Mouse (Mus musculus): ENCODE measurements around the gene Btbd8. TPM values are rescaled to one million over a fixed set of nuclear protein-coding genes. Genes with fewer than 3 reads are reported as not detected.

The Btbd8 gene
- total RNA-seq, 2 experiments from 2014 or later: 157 to 161 TPM

Other genes with a start within 250 kb of the Btbd8 start
- 1 to 10 TPM; 7.8 to 9.9 TPM for gene Tgfbr3, start 148.4 kb upstream of the Btbd8 start, total RNA-seq (2021)
- gene Brdt, start 106.8 kb upstream of the Btbd8 start, total RNA-seq (2021): 10 to 100 TPM; 14.0 to 15.1 TPM
- gene Ephx4, start 35.3 kb upstream of the Btbd8 start, total RNA-seq (2021): 10 to 100 TPM; 85.5 to 86.1 TPM
- gene Lpcat2b, start 6.4 kb upstream of the Btbd8 start, total RNA-seq (2021): under 1 TPM; 0.18 to 0.32 TPM
- under 1 TPM; 0.37 to 0.69 TPM for gene Gm42669, start 69.6 kb downstream of the Btbd8 start, total RNA-seq (2021)
- 1 to 10 TPM in 1 of 2 experiments, under 1 TPM in 1; 0.85 to 1.2 TPM for gene 1700028K03Rik, start 96.7 kb downstream of the Btbd8 start, total RNA-seq (2021)
- 10 to 100 TPM; 23.1 to 23.3 TPM for gene Rpap2, start 159.4 kb downstream of the Btbd8 start, total RNA-seq (2021)
- 10 to 100 TPM; 19.2 to 21.2 TPM for gene Glmn, start 159.9 kb downstream of the Btbd8 start, total RNA-seq (2021)